Mouse (Mus musculus): ENCODE data around the gene Gng8. TPM values are rescaled to one million over a fixed set of nuclear protein-coding genes. Genes with fewer than 3 reads are reported as not detected.

Gng8 gene
- polyA plus RNA-seq, 1 experiment from 2014 or later = 36.3 TPM

DNA sequence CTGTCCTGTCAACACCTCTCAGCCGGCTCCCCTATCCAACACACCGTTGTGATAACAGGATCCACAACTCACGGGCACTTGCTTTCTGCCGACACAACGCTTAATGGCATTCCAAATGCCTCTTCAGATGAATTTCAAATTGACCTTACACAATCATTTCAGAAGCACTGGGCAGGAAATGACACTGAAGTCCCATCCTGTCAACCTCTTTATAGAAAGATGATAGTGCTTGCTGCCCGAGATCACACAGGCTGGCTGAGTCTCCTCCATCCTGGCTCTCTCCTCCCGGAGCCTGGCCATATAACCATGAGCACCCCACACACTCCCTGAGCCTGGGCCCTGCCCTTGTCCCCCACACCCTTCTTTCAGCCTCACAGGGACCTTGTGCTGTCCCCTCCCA is 16.3 kb downstream of the Gng8 start:
- ATAC-seq (ENCODE audit: insufficient number of reproducible peaks, low FRiP score, low TSS enrichment, low read depth) = no peak
- Histone ChIP-seq H3K27me3 (no peaks in the 10 kb centered on the region), H3K4me3 (replicated peaks) (no peak overlapping the region), H3K27ac (replicated peaks) (no peak overlapping the region), H3K4me1 (peaks cover 38% of the 10 kb centered on the region), H3K9me3 (replicated peaks) (no peaks in the 10 kb centered on the region), H3K36me3 (no peaks in the 10 kb centered on the region), H3K4me2 (replicated peaks) (0 out of 2 replicates have a peak overlapping the region, but pooled peaks have one; percentile 2), H3K9ac (no peak overlapping the region)
- WGBS = 70% methylated on average over 7 of the region's 7 CpGs

DNA sequence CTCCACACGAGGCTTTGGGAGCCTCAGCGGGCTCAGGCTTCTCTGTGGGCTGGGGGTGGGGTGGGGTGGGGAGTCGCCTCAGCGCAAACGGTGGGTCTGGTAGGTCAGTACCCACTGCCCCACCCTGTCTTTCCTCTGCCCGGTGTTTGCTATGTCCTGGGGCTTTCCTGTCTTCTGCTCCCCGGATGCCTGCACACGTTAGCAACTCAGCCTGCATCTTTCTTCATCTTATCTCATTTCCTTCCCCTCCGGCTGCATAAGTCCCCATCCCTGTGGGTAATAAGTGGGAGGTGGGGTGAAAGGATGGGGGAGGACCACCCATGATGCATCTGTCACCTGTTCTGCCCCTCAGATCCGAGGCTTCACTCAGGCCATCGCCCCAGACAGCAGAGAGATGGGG is 16.8 kb downstream of the Gng8 start:
- Histone ChIP-seq H3K9ac (no peak overlapping the region), H3K4me1 (peaks cover 38% of the 10 kb centered on the region), H3K4me3 (replicated peaks) (no peak overlapping the region), H3K27me3 (no peaks in the 10 kb centered on the region), H3K4me2 (replicated peaks) (0 out of 2 replicates have a peak overlapping the region, but pooled peaks have one; percentile 2), H3K36me3 (no peaks in the 10 kb centered on the region), H3K27ac (replicated peaks) (no peak overlapping the region), H3K9me3 (replicated peaks) (no peaks in the 10 kb centered on the region)
- 28% methylated on average over 11 of the region's 11 CpGs for WGBS
- no peak for ATAC-seq (ENCODE audit: insufficient number of reproducible peaks, low FRiP score, low TSS enrichment, low read depth)

DNA sequence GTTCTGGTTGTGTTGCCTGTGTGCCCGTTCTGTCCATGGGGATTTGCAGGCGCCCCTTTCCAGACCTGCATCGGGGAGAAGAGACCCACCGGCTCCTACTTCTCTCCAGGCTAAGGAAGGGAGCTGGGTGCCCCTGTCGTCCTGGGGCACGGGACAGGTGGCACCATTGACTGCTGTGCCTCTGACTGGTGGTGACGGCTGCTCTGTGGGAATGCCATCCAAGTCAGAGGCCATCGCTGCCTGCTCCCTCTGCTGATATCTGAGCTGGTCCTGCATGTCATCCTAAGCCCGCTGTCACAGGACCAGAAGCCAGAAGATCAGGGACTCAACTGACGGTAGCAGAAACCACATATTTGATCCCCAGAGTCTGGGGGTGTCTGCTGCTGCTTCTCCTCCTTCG is 17.3 kb downstream of the Gng8 start:
- ATAC-seq (ENCODE audit: insufficient number of reproducible peaks, low FRiP score, low TSS enrichment, low read depth) = no peak
- Histone ChIP-seq H3K4me1 (peaks cover 43% of the 10 kb centered on the region), H3K9ac (no peak overlapping the region), H3K4me3 (replicated peaks) (no peak overlapping the region), H3K27ac (replicated peaks) (no peak overlapping the region), H3K27me3 (no peaks in the 10 kb centered on the region), H3K36me3 (no peaks in the 10 kb centered on the region), H3K9me3 (replicated peaks) (no peaks in the 10 kb centered on the region), H3K4me2 (replicated peaks) (no peak overlapping the region)
- WGBS = 58% methylated on average over 11 of the region's 11 CpGs

GRCm38 (mm10) chr7:16909909-16910308 is 18.3 kb downstream of the Gng8 start:
- Histone ChIP-seq H3K27ac (replicated peaks) (no peak overlapping the region), H3K4me1 (peaks cover 52% of the 10 kb centered on the region), H3K4me2 (replicated peaks) (no peak overlapping the region), H3K4me3 (replicated peaks) (no peak overlapping the region), H3K9me3 (replicated peaks) (no peaks in the 10 kb centered on the region), H3K27me3 (no peaks in the 10 kb centered on the region), H3K9ac (no peak overlapping the region), H3K36me3 (peaks cover 10% of the 10 kb centered on the region)
- ATAC-seq (ENCODE audit: insufficient number of reproducible peaks, low FRiP score, low TSS enrichment, low read depth) = no peak
- 52% methylated on average over 10 of the region's 10 CpGs for WGBS

DNA sequence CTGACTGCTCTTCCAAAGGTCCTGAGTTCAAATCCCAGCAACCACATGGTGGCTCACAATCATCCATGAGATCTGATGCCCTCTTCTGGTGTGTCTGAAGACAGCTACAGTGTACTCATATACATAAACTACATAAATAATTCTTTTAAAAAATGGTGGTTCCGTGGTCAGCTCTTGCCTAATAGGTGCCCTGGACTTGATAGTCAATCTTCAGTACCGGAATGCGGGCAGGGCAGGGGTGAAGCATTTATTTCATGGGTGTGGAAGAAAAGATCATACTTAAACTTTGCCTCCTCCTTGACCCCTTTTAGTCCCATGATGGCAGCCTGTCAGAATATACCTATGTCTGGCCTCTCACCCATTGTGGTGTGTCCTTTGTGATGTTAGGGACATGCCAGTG is 20.3 kb downstream of the Gng8 start:
- no peak for ATAC-seq (ENCODE audit: insufficient number of reproducible peaks, low FRiP score, low TSS enrichment, low read depth)

DNA sequence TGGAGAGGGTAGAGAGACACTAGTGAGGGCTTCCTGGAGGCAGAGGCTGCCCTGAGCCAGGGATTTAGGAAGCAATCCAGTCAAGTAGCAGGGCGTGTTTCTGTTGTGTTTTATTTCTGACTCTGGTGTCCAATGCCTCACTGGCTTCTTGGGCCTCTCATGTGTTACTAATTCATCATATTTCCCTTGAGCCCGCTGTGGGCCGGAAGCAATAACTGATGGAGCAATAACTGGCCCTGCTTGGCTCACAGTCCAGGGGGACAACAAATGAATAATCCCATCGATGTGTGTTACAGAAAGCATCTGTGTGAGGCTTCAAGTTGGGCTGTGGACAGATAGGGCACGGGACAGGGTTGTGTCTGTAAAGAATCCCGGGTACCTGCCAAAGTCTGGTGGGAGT is 20.8 kb downstream of the Gng8 start:
- no peak overlapping the region for H3K4me3 ChIP-seq (replicated peaks)
- H3K27ac ChIP-seq (replicated peaks) = 0 out of 2 replicates have a peak overlapping the region, but pooled peaks have one; percentile 68
- WGBS = 53% methylated on average over 6 of the region's 6 CpGs
- peaks cover 33% of the 10 kb centered on the region for H3K36me3 ChIP-seq
- no peak overlapping the region for H3K9ac ChIP-seq
- no peak for ATAC-seq (ENCODE audit: insufficient number of reproducible peaks, low FRiP score, low TSS enrichment, low read depth)
- H3K4me1 ChIP-seq = peaks cover 37% of the 10 kb centered on the region
- H3K27me3 ChIP-seq = no peaks in the 10 kb centered on the region
- no peak overlapping the region for H3K4me2 ChIP-seq (replicated peaks)
- H3K9me3 ChIP-seq (replicated peaks) = no peaks in the 10 kb centered on the region

More for the DNA sequence above, 20.3 kb downstream of the Gng8 start:
- H3K27me3 ChIP-seq = no peaks in the 10 kb centered on the region
- H3K9me3 ChIP-seq (replicated peaks) = no peaks in the 10 kb centered on the region
- H3K9ac ChIP-seq = no peak overlapping the region
- no peak overlapping the region for H3K4me3 ChIP-seq (replicated peaks)
- WGBS = 91% methylated on average over 3 of the region's 3 CpGs
- peaks cover 28% of the 10 kb centered on the region for H3K36me3 ChIP-seq
- peaks cover 40% of the 10 kb centered on the region for H3K4me1 ChIP-seq
- 0 out of 2 replicates have a peak overlapping the region, but pooled peaks have one; percentile 68 for H3K27ac ChIP-seq (replicated peaks)
- H3K4me2 ChIP-seq (replicated peaks) = no peak overlapping the region

- Histone ChIP-seq H3K4me3 (replicated peaks) (no peak overlapping the region), H3K4me1 (peaks cover 37% of the 10 kb centered on the region), H3K27ac (replicated peaks) (peak overlapping the region; percentile 68), H3K4me2 (replicated peaks) (no peak overlapping the region), H3K36me3 (peaks cover 47% of the 10 kb centered on the region), H3K9ac (no peak overlapping the region), H3K9me3 (replicated peaks) (no peaks in the 10 kb centered on the region), H3K27me3 (no peaks in the 10 kb centered on the region)
- 29% methylated on average over 10 of the region's 10 CpGs for WGBS
- peak; percentile 56 for ATAC-seq (ENCODE audit: insufficient number of reproducible peaks, low FRiP score, low TSS enrichment, low read depth)
Observed at GRCm38 (mm10) chr7:16913806-16914452, 22.3 kb downstream of the Gng8 start.

DNA sequence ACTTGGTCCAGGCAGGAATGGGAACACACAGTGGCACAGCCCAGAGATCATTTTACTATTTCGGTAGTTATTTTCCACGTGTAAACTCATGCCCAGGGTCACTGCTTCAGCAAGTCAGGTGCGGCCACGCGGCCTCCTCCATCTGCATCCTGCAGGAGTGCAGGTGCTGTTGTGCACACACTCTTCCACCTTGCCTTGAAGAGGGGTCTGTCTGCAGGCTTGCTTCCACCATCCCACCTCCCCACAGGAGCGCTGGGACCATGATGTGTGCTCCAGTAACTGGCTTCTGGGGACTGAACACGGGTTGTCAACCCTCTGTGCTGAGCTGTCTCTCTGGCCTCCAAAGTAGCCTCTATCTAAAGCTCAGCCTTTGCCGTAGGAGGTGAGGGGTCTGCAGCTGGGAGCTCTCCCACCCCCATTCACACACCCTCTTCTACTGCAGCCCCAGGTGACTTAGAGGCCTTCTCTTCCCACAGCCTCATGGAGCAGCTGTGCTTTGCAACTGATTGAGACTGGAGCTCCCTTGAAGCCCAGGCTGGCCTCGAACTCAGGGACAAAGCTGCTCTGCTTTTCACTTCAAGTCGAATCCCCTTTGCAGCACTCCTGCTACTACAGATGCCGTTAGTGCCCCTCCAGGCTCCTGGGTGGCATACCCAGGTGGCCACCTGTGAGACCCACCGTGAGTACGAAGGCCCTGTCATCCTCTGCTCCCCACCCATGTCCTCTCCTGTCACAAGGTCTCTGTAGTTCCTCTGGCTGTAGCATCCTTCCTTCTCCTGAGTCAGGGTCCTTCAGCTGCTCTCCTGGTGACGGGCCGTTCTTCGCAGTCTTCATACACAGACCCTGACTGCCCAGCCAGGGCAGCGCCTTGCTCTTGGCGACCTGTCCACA is 23.1 kb downstream of the Gng8 start:
- peak overlapping the region; percentile 68; the same call in 1 of the 2 replicates for H3K27ac ChIP-seq (replicated peaks)
- 82% methylated on average over 18 of the region's 18 CpGs for WGBS
- no peak for ATAC-seq (ENCODE audit: insufficient number of reproducible peaks, low FRiP score, low TSS enrichment, low read depth)

DNA sequence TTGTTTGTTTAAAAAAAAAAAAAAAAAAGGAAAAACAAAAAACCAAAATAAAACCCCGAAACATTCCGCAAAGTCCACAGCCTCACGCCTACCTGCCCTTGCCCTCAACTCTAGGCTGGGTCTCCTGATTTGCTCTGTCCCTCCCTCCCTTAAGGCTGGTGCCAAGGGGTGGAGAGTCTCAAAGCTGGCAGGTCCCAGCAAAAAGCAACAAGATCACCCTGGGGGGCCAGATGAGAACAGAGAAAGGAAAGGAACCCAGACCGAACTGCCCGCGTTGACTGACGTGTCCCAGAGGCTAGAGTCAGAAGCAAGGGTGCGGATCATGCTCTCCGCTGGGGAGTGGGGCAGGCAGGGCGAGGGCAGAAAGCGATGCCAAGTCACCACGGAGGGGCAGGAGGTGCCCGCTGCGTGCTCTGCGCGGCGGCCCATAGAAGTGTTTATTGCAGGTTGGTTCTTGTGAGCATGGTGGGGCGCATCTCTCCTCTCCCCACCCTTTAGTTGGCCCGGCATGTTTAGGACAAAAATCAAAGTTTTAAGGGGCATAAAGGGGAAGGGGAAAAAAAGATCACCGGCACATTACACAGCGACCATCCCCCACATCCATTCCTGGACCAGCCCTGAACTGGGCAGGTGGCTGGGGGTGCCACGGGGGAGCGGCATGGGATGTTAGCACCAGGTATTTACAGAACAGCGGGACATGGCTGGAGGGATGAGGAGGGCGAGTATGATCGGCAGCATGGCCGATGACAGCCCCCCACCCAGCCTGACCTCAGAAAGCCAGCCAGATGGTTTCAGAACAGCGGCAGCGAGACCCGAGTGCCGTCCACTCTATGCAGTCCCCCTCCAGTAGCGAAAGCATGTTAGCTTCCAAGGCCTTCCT is 24.1 kb downstream of the Gng8 start:
- 89% methylated on average over 32 of the region's 32 CpGs for WGBS
- no peak overlapping the region for H3K4me2 ChIP-seq (replicated peaks)
- H3K27ac ChIP-seq (replicated peaks) = no peak overlapping the region
- H3K9ac ChIP-seq = no peak overlapping the region
- H3K27me3 ChIP-seq = no peaks in the 10 kb centered on the region
- no peak overlapping the region for H3K4me3 ChIP-seq (replicated peaks)
- H3K9me3 ChIP-seq (replicated peaks) = no peaks in the 10 kb centered on the region
- H3K36me3 ChIP-seq = peaks cover 51% of the 10 kb centered on the region
- peaks cover 51% of the 10 kb centered on the region for H3K4me1 ChIP-seq
- ATAC-seq (ENCODE audit: insufficient number of reproducible peaks, low FRiP score, low TSS enrichment, low read depth) = no peak

More for the DNA sequence above, 23.1 kb downstream of the Gng8 start:
- Histone ChIP-seq H3K9me3 (replicated peaks) (no peaks in the 10 kb centered on the region), H3K4me3 (replicated peaks) (no peak overlapping the region), H3K4me2 (replicated peaks) (no peak overlapping the region), H3K27me3 (no peaks in the 10 kb centered on the region), H3K36me3 (peaks cover 47% of the 10 kb centered on the region), H3K9ac (no peak overlapping the region), H3K4me1 (peaks cover 41% of the 10 kb centered on the region)

DNA sequence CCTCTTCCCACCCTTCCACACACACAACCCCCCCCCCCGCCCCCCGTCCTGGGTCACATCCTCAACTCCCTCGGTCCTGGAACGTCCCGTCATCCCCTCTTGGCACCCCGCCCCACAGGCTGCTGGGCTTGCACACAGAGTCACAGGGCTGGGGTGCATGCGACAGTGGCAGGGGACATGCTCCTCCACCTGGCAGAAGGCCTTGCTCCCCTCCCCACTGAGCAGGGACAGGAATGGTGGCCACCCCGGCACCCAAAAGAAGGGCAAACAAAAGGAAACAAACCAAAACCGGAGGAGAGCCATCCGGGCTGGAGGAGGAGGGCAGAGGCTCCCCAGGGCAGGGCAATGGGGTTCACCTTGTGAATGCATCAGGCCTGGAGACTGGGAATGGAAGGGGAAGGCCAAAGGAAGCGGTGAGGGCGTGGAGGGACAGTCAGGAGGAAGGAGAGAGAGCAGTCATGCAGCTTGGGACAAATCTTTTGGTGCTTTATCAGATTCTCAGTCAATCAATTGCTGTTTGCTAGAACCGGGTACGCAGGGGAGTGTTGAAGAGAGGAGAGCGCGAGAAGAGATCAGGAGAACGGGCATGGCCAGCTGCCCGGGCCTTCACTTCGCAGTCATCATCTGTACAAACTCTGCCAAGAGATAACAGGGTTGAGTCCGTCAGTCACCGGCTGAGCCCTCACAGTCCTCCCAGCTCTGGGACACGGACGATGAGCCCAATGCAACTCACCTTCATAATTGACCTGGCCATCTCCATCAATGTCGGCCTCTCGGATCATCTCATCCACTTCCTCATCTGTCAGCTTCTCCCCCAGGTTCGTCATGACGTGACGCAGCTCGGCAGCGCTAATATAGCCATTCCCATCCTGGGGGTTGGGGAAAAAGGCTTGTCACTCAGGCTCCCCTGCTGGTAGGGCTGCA is 25.0 kb downstream of the Gng8 start:
- H3K36me3 ChIP-seq = peaks cover 51% of the 10 kb centered on the region
- H3K4me2 ChIP-seq (replicated peaks) = no peak overlapping the region
- H3K27me3 ChIP-seq = no peaks in the 10 kb centered on the region
- H3K9me3 ChIP-seq (replicated peaks) = no peaks in the 10 kb centered on the region
- H3K4me3 ChIP-seq (replicated peaks) = no peak overlapping the region
- no peak for ATAC-seq (ENCODE audit: insufficient number of reproducible peaks, low FRiP score, low TSS enrichment, low read depth)
- peaks cover 60% of the 10 kb centered on the region for H3K4me1 ChIP-seq
- no peak overlapping the region for H3K27ac ChIP-seq (replicated peaks)
- no peak overlapping the region for H3K9ac ChIP-seq
- 84% methylated on average over 30 of the region's 30 CpGs for WGBS
